Mouse (Mus musculus) megakaryocyte-erythroid progenitor cell, adult 5-6 weeks (primary cell): Measurements from ENCODE around the gene Plekhh3. TPM values are rescaled to one million over a fixed set of nuclear protein-coding genes. Genes with fewer than 3 reads are reported as not detected.
A peak's percentile ranks its signal among the peaks of the same experiment; 100 is the strongest.
"Not testable (repeated sequence)": the region's sequence is repeated elsewhere in the genome, so short reads cannot be mapped to it uniquely, and the experiment has no call there.

Source experiments
- ATAC-seq: replicated peaks from 2 replicates; pipeline ENCODE4 v1.8.0; 2016; ENCODE audit warnings: mild to moderate bottlenecking, inconsistent platforms; ENCODE audit not compliant: severe bottlenecking, poor library complexity, low FRiP score, low TSS enrichment
- total RNA-seq, 2 experiments: library from RNA; stranded (forward) in 1 of 2; stranded (reverse) in 1 of 2; fragments of 200-1000, 215-1000 nt in 1 of 2; fragments of >200 nt in 1 of 2; fragmentation: Nextera tagmentation in 1 of 2; gene quantifications; 2 replicates each; pipeline ENCODE4 v1.2.3; 2014 to 2017

Gene Plekhh3
- total RNA-seq, 2 experiments from 2014 or later, result not detected

GRCm38 (mm10) chr11:101131187-101131586 is 40.0 kb downstream of the Plekhh3 start:
- ATAC-seq, result peak; percentile 50; the same call in 1 of the 2 replicates

GRCm38 (mm10) chr11:101130056-101130756 is 40.9 kb downstream of the Plekhh3 start:
- no peak for ATAC-seq

DNA sequence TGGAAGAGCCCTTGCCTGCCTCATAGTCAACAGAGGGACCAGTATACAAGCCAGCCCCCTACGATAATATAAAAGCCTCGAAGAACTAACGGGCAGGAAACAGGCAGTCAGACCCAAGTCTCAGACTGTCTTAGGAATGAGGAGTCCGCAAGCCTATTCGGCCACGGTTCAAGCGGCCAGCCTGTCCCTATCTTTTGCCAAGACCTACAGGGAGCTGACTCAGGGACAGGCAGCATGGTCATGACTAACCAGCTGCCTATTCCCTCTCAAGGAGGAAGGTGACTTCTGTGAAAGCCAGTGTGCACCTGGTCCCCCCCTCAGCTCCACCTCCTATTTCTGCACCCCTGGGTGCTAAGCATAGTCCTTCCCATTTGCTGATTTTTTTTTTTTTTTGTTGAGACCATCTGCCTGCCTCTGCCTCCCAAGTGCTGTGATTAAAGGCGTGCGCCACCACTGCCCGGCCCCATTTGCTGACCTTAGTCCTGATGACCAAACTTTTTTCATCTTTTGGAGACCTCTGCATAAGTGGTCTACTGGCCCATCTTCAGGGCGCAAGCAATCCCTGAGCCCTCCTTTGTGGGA is 42.1 kb downstream of the Plekhh3 start:
- no peak for ATAC-seq

- ATAC-seq, result no peak
These were observed 44.1 kb downstream of the Plekhh3 start for GRCm38 (mm10) chr11:101127075-101127474.

GRCm38 (mm10) chr11:101125008-101125407 is 46.1 kb downstream of the Plekhh3 start:
- ATAC-seq, result not testable (repeated sequence)

DNA sequence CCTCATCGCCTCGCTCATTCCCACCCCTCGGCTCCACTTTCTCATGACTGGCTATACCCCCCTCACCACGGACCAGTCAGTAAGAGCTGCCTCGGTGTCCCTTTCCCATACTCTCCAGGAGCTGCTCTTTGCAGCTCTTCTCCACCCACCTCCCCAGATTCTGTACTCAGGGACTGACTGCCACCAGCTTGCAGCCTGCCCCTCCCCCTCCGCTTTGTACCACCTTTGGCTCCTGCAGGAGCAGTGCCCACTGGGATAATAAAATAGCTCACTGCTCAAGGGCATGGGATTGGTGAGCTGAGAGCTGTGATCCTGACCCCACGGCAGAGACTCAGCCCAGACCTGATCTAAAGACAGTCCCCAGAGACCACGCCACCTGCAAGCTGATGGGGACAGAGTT is 46.7 kb downstream of the Plekhh3 start:
- ATAC-seq, result not testable (repeated sequence)

GRCm38 (mm10) chr11:101120545-101121188 is 50.5 kb downstream of the Plekhh3 start:
- ATAC-seq, result no peak

DNA sequence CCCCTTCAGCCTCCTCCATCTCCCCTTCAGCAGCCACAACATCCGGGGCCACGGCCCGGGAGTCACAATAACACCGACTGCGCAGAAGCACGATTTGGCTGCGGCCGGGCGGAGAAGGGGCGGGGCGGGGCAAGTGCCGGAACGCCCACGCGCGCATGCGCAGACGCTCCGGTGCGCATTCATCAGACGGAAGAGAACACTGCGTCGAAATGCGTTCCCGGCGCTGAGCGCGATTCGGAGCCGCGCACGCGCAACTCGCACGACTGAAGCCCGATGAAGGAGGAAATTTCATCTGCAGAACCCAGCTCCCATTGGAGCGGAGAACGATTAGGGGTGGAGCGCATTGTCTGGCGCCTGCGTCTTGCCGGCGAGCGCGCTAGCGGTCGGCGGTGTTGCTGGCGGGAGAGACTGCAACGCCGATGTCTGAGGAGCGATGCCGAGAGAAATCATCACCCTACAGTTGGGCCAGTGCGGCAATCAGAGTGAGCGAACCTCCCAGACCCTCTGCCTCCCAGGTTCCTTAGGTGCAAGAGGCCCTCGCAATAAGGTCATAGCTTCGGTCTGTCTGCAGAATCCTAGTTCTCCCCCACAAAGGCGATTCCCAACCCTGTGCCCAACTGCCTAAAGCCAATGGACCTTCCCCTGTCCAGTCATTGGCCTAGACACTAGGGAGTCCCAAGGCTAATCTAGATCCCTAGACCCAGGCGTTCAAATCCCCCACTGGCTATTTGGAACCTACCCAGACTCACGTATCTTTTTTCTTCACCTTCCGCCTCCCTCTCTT is 51.2 kb downstream of the Plekhh3 start, which contains the start of the genes Retreg3 and Tubg1:
Gene Retreg3, minus strand, starts transcription at position 133 of the 784 bp plus-strand sequence.
Gene Tubg1, plus strand, starts transcription at position 178 of the 784 bp plus-strand sequence.
- peak; percentile 90 for ATAC-seq

DNA sequence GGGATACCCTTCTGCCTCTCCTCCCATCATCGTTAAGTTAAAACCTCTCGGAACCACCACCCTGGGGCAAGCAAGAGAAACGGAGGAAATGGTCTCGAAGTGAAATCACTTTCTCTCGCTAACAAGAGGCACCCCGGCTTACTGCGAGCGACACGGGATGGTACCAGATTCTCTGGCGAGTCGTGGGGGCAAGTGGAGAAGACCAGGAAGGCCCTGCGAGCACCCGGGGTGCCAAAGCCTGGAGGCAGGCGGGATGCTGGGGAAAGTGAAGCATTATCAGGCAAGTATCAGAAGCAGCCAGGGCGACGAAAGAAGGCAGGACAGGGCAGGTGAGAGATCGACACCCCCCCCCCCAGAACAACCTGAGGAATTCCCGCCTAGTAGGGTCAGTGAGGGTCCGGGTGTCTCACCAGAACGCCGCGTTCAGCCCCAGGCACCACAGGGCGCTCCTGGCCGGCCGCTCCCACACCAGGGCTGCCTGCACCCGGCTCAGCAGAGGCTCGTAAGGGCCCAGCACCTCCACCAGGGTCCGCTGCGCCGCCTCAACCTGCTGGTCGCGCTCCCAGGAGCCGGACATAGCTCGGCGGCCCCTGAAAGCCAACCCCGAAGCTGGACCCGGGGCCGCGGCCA is 51.9 kb downstream of the Plekhh3 start:
- peak; percentile 61 for ATAC-seq

DNA sequence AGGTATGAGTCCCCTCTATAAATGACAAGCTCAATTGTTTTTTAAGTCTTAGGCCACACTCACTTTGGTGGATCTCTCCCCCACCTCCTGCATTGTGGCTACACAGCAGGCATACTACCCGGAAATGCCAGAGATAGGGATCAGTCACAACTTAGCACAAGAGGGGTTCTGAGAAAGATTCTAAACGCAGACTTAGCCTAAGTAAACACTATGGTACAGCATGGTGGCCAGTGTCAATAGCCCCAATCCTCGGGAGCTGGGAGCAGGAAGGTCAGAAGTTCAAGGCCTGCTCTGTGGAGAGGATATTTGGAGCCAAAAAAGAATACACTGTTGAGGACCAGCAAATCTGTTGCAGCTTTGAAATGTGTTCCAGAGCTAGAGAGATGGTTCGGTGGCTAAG is 53.0 kb downstream of the Plekhh3 start:
- ATAC-seq, result no peak

DNA sequence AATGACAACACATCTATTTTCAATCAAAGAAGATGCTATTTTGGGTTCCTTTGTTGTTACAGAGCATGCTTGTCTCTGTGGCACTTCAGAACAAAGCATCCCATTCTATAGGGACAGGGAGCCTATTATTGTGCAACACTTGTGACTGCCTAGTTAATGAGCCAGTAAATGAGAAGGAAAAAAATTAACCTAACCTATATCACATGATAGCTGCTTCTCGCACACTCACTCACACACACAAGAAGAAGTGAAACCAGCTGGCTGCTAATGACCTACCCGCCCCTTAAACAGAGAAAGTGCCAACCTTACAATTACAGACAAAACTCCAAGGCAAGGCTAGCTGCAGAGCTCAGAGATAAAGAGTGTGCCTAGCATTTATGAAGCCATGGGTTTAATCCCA is 55.6 kb downstream of the Plekhh3 start:
- no peak for ATAC-seq

Other genes with a start within 250 kb of the Plekhh3 start
- 16.7 and 20.2 TPM in 2 replicates for gene Stat3, start 231.8 kb downstream of the Plekhh3 start, total RNA-seq (2014; fragmentation: Nextera tagmentation)
- 20.3 and 50.3 TPM in 2 replicates for gene Stat3, start 231.8 kb downstream of the Plekhh3 start, total RNA-seq (2017)
- gene Cavin1, start 200.5 kb downstream of the Plekhh3 start, total RNA-seq (2014; fragmentation: Nextera tagmentation), result 2.4 and 3.7 TPM in 2 replicates
- 3.8 and 6.1 TPM in 2 replicates for gene Cavin1, start 200.5 kb downstream of the Plekhh3 start, total RNA-seq (2017)
- gene Atp6v0a1, start 161.9 kb downstream of the Plekhh3 start, total RNA-seq (2014; fragmentation: Nextera tagmentation), result 65.0 and 67.0 TPM in 2 replicates
- 32.0 and 71.5 TPM in 2 replicates for gene Atp6v0a1, start 161.9 kb downstream of the Plekhh3 start, total RNA-seq (2017)
- gene Naglu, start 101.3 kb downstream of the Plekhh3 start, total RNA-seq (2014; fragmentation: Nextera tagmentation), result 1.5 and 4.3 TPM in 2 replicates
- 3.1 and 4.5 TPM in 2 replicates for gene Naglu, start 101.3 kb downstream of the Plekhh3 start, total RNA-seq (2017)
- not detected in 2 replicates for gene Hsd17b1, start 92.9 kb downstream of the Plekhh3 start, total RNA-seq (2014; fragmentation: Nextera tagmentation)
- gene Hsd17b1, start 92.9 kb downstream of the Plekhh3 start, total RNA-seq (2017), result not detected in 2 replicates
- gene Coasy, start 88.8 kb downstream of the Plekhh3 start, total RNA-seq (2014; fragmentation: Nextera tagmentation), result 27.3 and 30.7 TPM in 2 replicates
- 15.1 and 17.2 TPM in 2 replicates for gene Coasy, start 88.8 kb downstream of the Plekhh3 start, total RNA-seq (2017)
- gene Mlx, start 84.1 kb downstream of the Plekhh3 start, total RNA-seq (2014; fragmentation: Nextera tagmentation), result 46.8 and 53.3 TPM in 2 replicates
- gene Mlx, start 84.1 kb downstream of the Plekhh3 start, total RNA-seq (2017), result 34.5 and 74.8 TPM in 2 replicates
- gene Psmc3ip, start 75.9 kb downstream of the Plekhh3 start, total RNA-seq (2014; fragmentation: Nextera tagmentation), result 26.2 and 65.9 TPM in 2 replicates
- 38.0 and 79.3 TPM in 2 replicates for gene Psmc3ip, start 75.9 kb downstream of the Plekhh3 start, total RNA-seq (2017)
- 17.0 and 20.6 TPM in 2 replicates for gene Retreg3, start 51.5 kb downstream of the Plekhh3 start, total RNA-seq (2014; fragmentation: Nextera tagmentation)
- 29.3 and 36.7 TPM in 2 replicates for gene Retreg3, start 51.5 kb downstream of the Plekhh3 start, total RNA-seq (2017)
- gene Tubg1, start 51.4 kb downstream of the Plekhh3 start, total RNA-seq (2014; fragmentation: Nextera tagmentation), result 51.9 and 55.2 TPM in 2 replicates
- gene Tubg1, start 51.4 kb downstream of the Plekhh3 start, total RNA-seq (2017), result 28.7 and 42.7 TPM in 2 replicates
- not detected in 2 replicates for gene Tubg2, start 15.4 kb downstream of the Plekhh3 start, total RNA-seq (2014; fragmentation: Nextera tagmentation)
- not detected in 2 replicates for gene Tubg2, start 15.4 kb downstream of the Plekhh3 start, total RNA-seq (2017)
- gene Cntnap1, start 828 bp downstream of the Plekhh3 start, total RNA-seq (2014; fragmentation: Nextera tagmentation), result not detected in 2 replicates
- gene Cntnap1, start 828 bp downstream of the Plekhh3 start, total RNA-seq (2017), result 0.15 TPM in 1 of 2 replicates, not detected in the other
- not detected in 2 replicates for gene Ccr10, start 4.1 kb upstream of the Plekhh3 start, total RNA-seq (2014; fragmentation: Nextera tagmentation)
- not detected in 2 replicates for gene Ccr10, start 4.1 kb upstream of the Plekhh3 start, total RNA-seq (2017)
- gene Ezh1, start 55.1 kb upstream of the Plekhh3 start, total RNA-seq (2014; fragmentation: Nextera tagmentation), result 18.2 and 20.6 TPM in 2 replicates
- 13.8 and 20.3 TPM in 2 replicates for gene Ezh1, start 55.1 kb upstream of the Plekhh3 start, total RNA-seq (2017)
- not detected in 2 replicates for gene Ramp2, start 74.7 kb upstream of the Plekhh3 start, total RNA-seq (2014; fragmentation: Nextera tagmentation)
- not detected in 2 replicates for gene Ramp2, start 74.7 kb upstream of the Plekhh3 start, total RNA-seq (2017)
- gene Vps25, start 82.4 kb upstream of the Plekhh3 start, total RNA-seq (2014; fragmentation: Nextera tagmentation), result 112 and 137 TPM in 2 replicates
- 44.7 and 71.5 TPM in 2 replicates for gene Vps25, start 82.4 kb upstream of the Plekhh3 start, total RNA-seq (2017)
- gene Wnk4, start 89.2 kb upstream of the Plekhh3 start, total RNA-seq (2014; fragmentation: Nextera tagmentation), result 0.25 and 1.4 TPM in 2 replicates
- 0.05 and 0.30 TPM in 2 replicates for gene Wnk4, start 89.2 kb upstream of the Plekhh3 start, total RNA-seq (2017)
- gene Cntd1, start 107.7 kb upstream of the Plekhh3 start, total RNA-seq (2014; fragmentation: Nextera tagmentation), result 2.3 and 3.7 TPM in 2 replicates
- gene Cntd1, start 107.7 kb upstream of the Plekhh3 start, total RNA-seq (2017), result 2.1 and 4.2 TPM in 2 replicates
- gene Coa3, start 107.8 kb upstream of the Plekhh3 start, total RNA-seq (2014; fragmentation: Nextera tagmentation), result 67.5 and 86.7 TPM in 2 replicates
- 28.4 and 40.6 TPM in 2 replicates for gene Coa3, start 107.8 kb upstream of the Plekhh3 start, total RNA-seq (2017)
- gene Becn1, start 130.9 kb upstream of the Plekhh3 start, total RNA-seq (2014; fragmentation: Nextera tagmentation), result 86.7 and 98.7 TPM in 2 replicates
- gene Becn1, start 130.9 kb upstream of the Plekhh3 start, total RNA-seq (2017), result 160 and 162 TPM in 2 replicates
- gene Psme3, start 144.9 kb upstream of the Plekhh3 start, total RNA-seq (2014; fragmentation: Nextera tagmentation), result 239 and 277 TPM in 2 replicates
- 176 and 226 TPM in 2 replicates for gene Psme3, start 144.9 kb upstream of the Plekhh3 start, total RNA-seq (2017)
- gene Aoc2, start 153.7 kb upstream of the Plekhh3 start, total RNA-seq (2014; fragmentation: Nextera tagmentation), result 7.6 and 11.5 TPM in 2 replicates
- gene Aoc2, start 153.7 kb upstream of the Plekhh3 start, total RNA-seq (2017), result 1.9 and 2.9 TPM in 2 replicates
- gene Aoc3, start 159.3 kb upstream of the Plekhh3 start, total RNA-seq (2014; fragmentation: Nextera tagmentation), result not detected in 2 replicates
- gene Aoc3, start 159.3 kb upstream of the Plekhh3 start, total RNA-seq (2017), result 0.69 TPM in 1 of 2 replicates, not detected in the other
- gene G6pc, start 196.2 kb upstream of the Plekhh3 start, total RNA-seq (2014; fragmentation: Nextera tagmentation), result not detected in 2 replicates
- gene G6pc, start 196.2 kb upstream of the Plekhh3 start, total RNA-seq (2017), result not detected in 2 replicates
- 74.9 and 108 TPM in 2 replicates for gene Aarsd1, start 246.3 kb upstream of the Plekhh3 start, total RNA-seq (2014; fragmentation: Nextera tagmentation)
- gene Aarsd1, start 246.3 kb upstream of the Plekhh3 start, total RNA-seq (2017), result 81.8 and 87.7 TPM in 2 replicates